Mouse (Mus musculus) left cerebral cortex, postnatal 4 days (tissue): ENCODE results near the gene Gabrr3. TPM values are rescaled to one million over a fixed set of nuclear protein-coding genes. Genes with fewer than 3 reads are reported as not detected.
"Not testable (repeated sequence)": the region's sequence is repeated elsewhere in the genome, so short reads cannot be mapped to it uniquely, and the experiment has no call there.

Source experiments
- DNase-seq: peaks from one replicate; pipeline ENCODE4 v3.0.0-alpha.2; 2022
- intact Hi-C: fragments of 180-260 bp; cut with DNase I; formaldehyde crosslinking; loops from one replicate; pipeline ENCODE4 v1.15.1; 2025
- total RNA-seq, 2 experiments: library from RNA; stranded (reverse); gene quantifications; 2 replicates each; pipeline ENCODE4 v1.2.3; 2021

Gabrr3 gene
- not detected for total RNA-seq

DNA sequence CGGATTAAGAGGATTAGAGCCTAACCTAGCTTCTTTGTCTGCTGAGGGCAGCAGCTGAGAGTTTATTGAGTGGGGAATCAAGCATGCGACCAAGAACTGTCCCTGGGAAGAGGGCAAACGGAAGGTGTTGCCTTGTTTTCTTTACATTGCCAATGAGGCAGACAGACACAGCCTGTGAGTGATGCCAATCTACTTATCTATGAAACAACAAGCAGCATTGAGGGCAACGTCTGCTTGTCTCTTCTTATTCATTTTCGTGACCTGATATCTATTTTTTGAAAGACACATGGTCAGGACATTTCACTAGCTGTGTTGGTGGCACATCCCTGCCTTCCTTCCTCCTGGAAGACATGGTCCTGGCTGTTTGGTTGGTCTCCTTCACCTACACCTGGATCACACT is at the start of gene Gabrr3:
Gene Gabrr3, plus strand, starts transcription at position 301 of the 400 bp plus-strand sequence.
- intact Hi-C loops, result loop anchor here (10.0 kb wide), 3 partner anchors 722 to 1112 kb away; no protein-coding TSS in a partner anchor
- DNase-seq, result no peak

- intact Hi-C loops, result no loop called here
- no peak for DNase-seq
Observed at GRCm38 (mm10) chr16:59363893-59364292, 43.2 kb upstream of the Gabrr3 start, which contains the start of gene Olfr209. Olfr209 (minus strand) TSS chr16:59363993.

- intact Hi-C loops, result no loop called here
- peak; percentile 28 for DNase-seq
Observed at GRCm38 (mm10) chr16:59393300-59393699, 13.8 kb upstream of the Gabrr3 start.

GRCm38 (mm10) chr16:59401102-59401501 is 6.0 kb upstream of the Gabrr3 start:
- intact Hi-C loops, result loop anchor here (10.0 kb wide), 3 partner anchors 716 to 1106 kb away; no protein-coding TSS in a partner anchor

GRCm38 (mm10) chr16:59401985-59402384 is 5.1 kb upstream of the Gabrr3 start:
- no peak for DNase-seq
- intact Hi-C loops, result loop anchor here (10.0 kb wide), 3 partner anchors 717 to 1107 kb away; no protein-coding TSS in a partner anchor

More at GRCm38 (mm10) chr16:59401102-59401501, 6.0 kb upstream of the Gabrr3 start:
- no peak for DNase-seq

DNA sequence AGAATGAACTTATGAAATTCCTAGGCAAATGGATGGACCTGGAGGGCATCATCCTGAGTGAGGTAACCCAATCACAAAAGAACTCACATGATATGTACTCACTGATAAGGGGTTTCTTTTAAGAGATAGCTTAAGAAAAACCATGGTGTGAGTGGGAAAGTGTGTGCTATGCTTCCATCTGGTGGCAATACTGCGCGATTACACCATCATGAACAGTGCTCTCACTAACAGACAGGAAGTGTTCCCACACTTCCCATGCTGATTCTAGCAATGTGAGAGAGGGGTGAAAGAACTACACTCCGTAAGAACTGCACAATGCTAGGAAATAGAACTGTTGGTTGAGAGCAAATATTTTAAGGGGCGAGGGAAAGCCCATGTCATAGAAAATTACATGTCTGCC is 3.4 kb upstream of the Gabrr3 start:
- intact Hi-C loops, result loop anchor here (10.0 kb wide), 3 partner anchors 719 to 1109 kb away; no protein-coding TSS in a partner anchor
- no peak for DNase-seq

DNA sequence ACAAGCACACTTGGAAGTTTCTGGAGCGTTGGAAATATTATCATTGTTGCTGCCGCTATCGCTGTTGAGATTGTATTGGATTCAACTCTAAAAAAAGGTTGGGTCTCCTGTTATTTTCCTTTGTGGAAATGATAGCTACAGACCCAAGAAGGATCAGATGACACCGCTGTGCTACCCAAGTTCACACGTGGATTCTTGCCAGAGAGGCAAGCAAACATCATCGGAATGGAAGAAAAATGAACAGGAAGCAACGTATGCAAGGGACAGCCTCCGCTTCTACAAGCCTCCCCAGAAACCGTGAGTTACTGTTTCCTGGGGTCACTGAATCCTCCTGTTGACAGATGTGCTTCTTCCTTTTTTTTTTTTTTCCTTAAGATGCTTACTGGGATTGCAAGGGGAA is 2.3 kb upstream of the Gabrr3 start:
- intact Hi-C loops, result loop anchor here (10.0 kb wide), 3 partner anchors 720 to 1110 kb away; no protein-coding TSS in a partner anchor
- DNase-seq, result no peak

DNA sequence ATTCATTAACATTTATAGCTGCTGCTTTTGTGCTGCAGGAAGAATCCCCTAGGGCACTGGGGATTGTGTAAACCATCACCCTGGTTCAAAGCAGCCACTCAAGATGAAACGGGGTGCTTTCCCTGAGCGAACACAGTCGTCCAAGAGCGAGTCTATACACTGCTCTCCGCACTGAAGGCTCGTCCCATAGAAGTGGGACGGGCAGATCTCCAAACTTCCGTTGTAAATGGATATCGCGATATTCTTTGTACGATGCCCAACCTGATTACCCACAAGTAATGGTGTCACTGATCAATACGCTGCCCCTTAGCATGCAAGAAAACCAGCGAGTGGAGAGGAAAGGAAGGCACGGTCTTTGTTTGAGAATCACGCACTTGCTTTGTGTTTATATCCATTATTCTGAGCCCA is 2.2 kb downstream of the Gabrr3 start:
- intact Hi-C loops, result loop anchor here (10.0 kb wide), 3 partner anchors 725 to 1115 kb away; no protein-coding TSS in a partner anchor
- DNase-seq, result no peak

- DNase-seq, result no peak
- intact Hi-C loops, result loop anchor here (10.0 kb wide), 3 partner anchors 725 to 1115 kb away; no protein-coding TSS in a partner anchor
Observed at GRCm38 (mm10) chr16:59409800-59410199, 2.7 kb downstream of the Gabrr3 start.

DNA sequence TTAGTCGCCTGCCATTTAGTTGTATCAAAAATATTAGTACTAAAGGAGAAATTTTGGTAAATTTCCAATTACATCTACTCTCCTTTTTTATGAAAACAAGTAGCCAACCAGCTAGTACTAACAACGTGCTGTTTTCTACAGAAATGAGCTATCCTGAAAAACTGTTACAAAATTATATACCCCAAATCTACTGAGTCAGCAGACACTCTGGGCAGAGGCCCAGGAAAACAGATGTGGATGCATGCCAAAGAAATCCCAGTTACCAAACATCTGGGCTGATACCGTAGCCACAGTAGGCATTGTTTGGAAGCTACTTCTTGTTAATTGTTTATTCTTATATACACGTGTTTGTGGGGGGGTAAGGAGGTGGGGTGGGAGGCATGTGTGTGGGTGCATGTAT is 6.3 kb downstream of the Gabrr3 start:
- DNase-seq, result no peak

DNA sequence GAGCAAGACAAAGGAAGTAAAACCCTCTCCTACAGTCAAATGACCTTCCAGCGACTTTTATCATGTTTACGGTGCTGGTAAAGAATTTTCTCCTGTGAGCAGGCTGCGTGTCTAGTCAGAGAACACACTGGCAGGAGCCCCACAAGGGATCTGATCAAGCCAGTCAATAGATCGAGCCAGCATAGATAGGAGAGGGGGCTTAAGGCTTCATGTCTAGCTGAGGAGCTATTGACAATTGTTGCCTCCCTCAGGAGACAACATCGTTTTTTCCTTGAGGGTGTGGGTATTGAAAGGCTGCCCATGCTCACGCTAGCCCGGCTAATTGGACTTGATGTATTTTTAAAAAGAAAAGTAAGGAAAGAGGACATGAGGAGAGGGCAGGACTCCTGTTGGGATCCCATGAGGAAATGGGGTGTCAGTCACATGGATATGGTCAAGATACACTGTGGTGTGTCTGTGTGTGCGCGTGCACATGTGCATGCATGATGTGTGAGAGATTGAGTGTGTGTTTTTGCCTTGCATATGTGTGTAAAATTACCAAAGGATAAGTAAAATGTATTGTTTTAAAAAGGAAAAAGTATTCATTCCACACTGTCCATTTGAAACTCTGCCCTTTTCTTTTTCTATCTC is 13.2 kb downstream of the Gabrr3 start:
- no peak for DNase-seq
- intact Hi-C loops, result loop anchor here (5.0 kb wide), 1 partner anchor 197 kb away; no protein-coding TSS in a partner anchor

More for the DNA sequence above, 6.3 kb downstream of the Gabrr3 start:
- intact Hi-C loops, result no loop called here

DNA sequence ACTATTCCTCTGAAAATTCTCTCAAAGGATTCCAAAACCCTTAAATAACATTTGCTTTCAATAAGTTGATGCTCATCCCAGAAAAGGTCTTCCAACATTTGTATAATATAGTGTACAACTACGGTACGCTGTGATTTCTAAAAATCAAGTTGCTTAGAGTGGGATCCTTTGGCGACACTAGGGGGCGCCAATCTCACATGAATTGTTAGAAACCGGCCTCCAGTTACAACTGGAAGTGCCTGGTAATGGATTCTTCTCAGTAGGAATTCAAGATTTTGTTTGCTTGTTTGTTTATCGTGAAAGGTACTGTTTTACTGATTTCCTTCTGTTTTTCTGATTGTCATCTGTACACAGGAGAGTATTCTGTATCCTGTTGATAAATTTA is 13.7 kb downstream of the Gabrr3 start:
- intact Hi-C loops, result loop anchor here (5.0 kb wide), 1 partner anchor 196 kb away; no protein-coding TSS in a partner anchor
- peak; percentile 77 for DNase-seq

DNA sequence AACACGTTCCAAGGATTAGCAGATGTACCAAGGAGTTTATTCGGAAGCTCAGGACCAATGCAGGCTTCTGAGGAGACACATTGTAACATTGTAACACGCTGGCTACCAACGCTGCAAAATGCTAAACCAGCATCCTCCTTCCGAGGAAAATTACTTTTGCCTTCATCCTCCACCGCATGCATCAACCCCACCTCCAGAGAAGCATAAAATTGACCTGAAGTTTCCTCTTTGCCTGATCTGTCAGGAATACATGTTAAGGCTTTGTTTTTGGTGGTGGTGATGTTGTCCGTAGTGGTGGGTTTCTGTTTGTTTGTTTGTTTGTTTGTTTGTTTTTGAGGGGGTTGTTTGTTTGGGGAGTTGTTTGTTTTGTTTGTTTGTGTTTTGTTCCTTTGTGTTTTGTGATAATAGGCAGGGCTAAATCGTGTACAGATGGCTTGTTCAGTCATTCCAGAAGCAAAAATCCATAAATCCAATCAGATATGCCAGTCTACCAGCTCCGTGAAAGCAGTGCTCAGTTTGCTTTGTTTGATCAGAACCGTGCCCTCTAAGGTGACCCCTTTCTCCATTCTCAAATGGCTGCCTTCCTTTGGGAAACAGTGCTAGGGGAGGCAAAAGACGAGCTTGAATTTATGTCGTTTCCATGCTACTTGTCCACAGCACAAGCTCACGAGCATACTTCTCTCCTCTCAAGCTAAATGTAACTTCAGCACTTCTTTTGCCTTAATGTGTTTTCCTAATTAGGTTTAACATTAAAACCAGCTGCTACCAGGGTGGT is 14.6 kb downstream of the Gabrr3 start:
- intact Hi-C loops, result loop anchor here (5.0 kb wide), 1 partner anchor 196 kb away; no protein-coding TSS in a partner anchor
- no peak for DNase-seq

DNA sequence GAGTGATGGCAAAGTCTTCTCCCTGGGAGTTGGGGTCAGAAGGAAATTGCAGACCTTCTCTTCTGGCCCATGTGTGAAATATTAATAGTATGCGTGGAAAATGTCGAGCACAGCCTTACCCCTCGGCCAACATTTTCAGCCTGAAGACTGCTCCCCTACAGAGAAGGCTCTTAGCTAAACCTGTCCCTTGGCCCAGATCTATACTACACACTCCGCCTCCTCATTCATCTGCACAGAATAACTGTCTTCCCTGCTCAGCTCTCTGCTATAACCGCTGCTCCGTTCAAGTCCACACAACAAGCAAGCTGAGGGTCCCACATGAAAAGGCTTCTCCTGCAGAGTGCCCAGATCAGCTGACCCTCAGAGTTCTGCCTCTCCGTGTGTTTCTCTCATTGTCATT is 20.8 kb downstream of the Gabrr3 start:
- no peak for DNase-seq
- intact Hi-C loops, result no loop called here

DNA sequence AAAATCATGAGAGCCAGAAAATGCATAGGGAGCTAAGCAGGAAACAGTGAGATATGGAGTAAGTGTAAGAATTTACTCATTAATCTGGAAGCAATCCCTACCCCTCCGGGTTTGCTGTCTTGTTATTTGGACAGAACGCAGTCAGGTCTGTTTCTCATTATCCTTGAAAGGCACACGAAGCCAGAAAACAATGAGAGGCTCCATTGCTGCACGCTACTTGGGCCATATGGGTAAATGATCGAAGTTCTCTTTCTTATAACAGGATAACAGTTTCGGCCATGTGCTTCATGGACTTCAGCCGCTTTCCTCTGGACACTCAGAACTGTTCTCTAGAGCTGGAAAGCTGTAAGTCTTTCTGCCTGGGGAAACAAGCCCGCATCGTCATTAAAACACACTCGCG is 26.0 kb downstream of the Gabrr3 start:
- DNase-seq, result no peak
- intact Hi-C loops, result no loop called here

DNA sequence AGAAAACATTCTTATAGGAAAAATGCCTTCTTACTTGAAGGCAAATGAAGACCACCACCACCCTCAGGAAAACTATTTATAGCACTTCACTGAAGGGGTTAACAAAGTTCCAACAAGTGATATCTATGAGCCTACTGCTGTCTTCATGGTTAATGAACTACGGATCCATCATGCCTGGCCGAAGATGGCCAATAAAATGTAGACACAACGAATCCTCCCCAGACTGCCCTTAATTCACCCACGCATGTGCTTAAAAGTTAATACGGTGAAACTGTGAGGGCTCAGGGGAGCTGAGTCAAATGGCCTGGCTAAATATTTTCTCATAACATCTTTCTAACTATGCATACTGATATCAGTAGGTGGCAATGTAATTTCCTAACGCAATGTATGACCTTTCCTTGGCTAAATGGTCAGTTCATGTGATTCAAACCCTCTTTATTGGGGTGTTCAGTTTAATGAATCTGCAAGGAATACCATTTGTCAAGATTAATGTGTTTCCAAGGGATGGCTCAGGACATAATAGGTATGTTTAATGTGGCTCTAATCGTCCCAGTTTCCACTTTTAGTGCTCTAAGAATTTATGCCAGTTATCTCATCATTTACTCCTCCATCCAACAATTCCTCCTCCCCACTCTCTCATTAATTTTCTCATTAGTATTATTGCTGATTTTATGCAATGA is 37.9 kb downstream of the Gabrr3 start:
- no peak for DNase-seq
- intact Hi-C loops, result no loop called here

DNA sequence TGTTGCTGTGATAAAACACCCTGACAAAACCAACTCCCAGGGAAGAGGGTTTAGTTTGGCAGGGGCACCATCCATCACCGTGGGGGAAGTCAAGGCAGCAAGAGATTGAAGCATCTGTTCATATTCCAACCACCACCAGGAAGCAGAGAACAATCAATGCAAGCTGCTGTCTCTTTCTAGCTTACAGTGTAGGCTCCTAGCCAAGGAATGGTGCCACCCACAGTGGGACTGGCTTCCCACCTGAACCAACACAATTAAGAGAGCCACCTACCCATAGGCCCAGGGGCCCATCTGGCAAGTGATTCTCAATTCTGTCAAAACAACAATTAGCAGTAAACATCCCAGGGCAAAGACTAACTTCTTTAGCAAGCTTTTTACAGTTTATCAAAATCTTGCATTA is 41.0 kb downstream of the Gabrr3 start:
- peak; percentile 4 for DNase-seq
- intact Hi-C loops, result no loop called here

DNA sequence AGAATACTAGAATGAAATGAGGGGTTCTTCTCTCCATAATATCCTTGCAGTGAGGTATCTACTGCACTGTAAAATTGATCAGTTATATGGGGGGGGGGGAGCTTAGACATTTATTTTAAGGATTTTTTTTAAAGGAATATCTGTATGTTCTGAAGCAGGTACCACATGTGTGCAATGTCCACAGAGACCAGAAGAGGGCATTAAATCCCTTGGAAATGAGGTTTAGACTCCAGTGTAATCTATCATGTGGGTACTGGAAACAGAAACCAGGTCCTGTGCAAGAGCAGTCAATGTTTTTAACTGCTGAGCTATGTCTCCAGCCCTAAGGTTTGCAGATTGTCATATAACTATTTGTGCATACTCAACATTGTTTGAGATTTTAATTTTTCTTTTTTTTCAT is 42.0 kb downstream of the Gabrr3 start:
- no peak for DNase-seq
- intact Hi-C loops, result no loop called here

GRCm38 (mm10) chr16:59451813-59452212 is 44.7 kb downstream of the Gabrr3 start:
- intact Hi-C loops, result no loop called here
- no peak for DNase-seq

- intact Hi-C loops, DNase-seq: not testable (repeated sequence)
Observed at GRCm38 (mm10) chr16:59459259-59459861, 52.2 kb downstream of the Gabrr3 start.
